Mouse (Mus musculus) embryonic facial prominence, embryonic 14.5 days (tissue): ENCODE data around the gene Trmt112. TPM values are rescaled to one million over a fixed set of nuclear protein-coding genes. Genes with fewer than 3 reads are reported as not detected.

Experiments used
- ATAC-seq: fragments of 200-750 bp; cut with Nextera tagmentation; 2 replicates; pipeline ENCODE4 v1.8.0; 2017; ENCODE audit warnings: low read depth, moderate number of reproducible peaks, moderate TSS enrichment
- DNase-seq: peaks from one replicate; pipeline ENCODE4 v3.0.0-alpha.2; 2015; ENCODE audit warnings: low spot score
- H3K27ac ChIP-seq: fragments of 300-500 bp; sonication (generic); replicated peaks from 2 replicates; pipeline ENCODE4 v1.5.1; 2014; ENCODE audit warnings: low read depth, mild to moderate bottlenecking, low read length, moderate library complexity
- H3K27me3 ChIP-seq: fragments of 300-500 bp; sonication (generic); replicated peaks from 2 replicates; pipeline ENCODE4 v1.6.1; 2014; ENCODE audit warnings: low read length; ENCODE audit not compliant: control insufficient read depth, insufficient read depth
- H3K36me3 ChIP-seq: fragments of 300-500 bp; sonication (generic); 2 replicates; pipeline ENCODE4 v1.6.1; 2014; ENCODE audit warnings: low read length, mixed read lengths; ENCODE audit not compliant: control insufficient read depth, insufficient read depth
- H3K4me1 ChIP-seq: fragments of 300-500 bp; sonication (generic); 2 replicates; pipeline ENCODE4 v1.6.1; 2014; ENCODE audit warnings: antibody characterized with exemption, low read length; ENCODE audit not compliant: control insufficient read depth, insufficient read depth
- H3K4me2 ChIP-seq: fragments of 300-500 bp; sonication (generic); 2 replicates; pipeline ENCODE4 v1.6.1; 2014; ENCODE audit warnings: low read depth, mild to moderate bottlenecking, low read length, moderate library complexity, mixed read lengths
- H3K4me3 ChIP-seq: fragments of 300-500 bp; sonication (generic); 2 replicates; pipeline ENCODE4 v1.5.1; 2014; ENCODE audit warnings: low read depth, mild to moderate bottlenecking, low read length
- H3K9ac ChIP-seq: fragments of 300-500 bp; sonication (generic); 2 replicates; pipeline ENCODE4 v1.6.1; 2014; ENCODE audit warnings: low read depth, mild to moderate bottlenecking, low read length, moderate library complexity, mixed read lengths
- H3K9me3 ChIP-seq: fragments of 300-500 bp; sonication (generic); 2 replicates; pipeline ENCODE4 v1.6.1; 2016; ENCODE audit warnings: low read length; ENCODE audit not compliant: control insufficient read depth
- WGBS: fragments of 180-500 bp; shearing (Covaris S2); extraction: QIAGEN DNeasy Blood & Tissue Kit; methylation state at CpG from one replicate; pipeline ENCODE4 v1.1.7; 2014; 5-methylcytosine and 5-hydroxymethylcytosine counted together
- polyA plus RNA-seq: library from polyadenylated mRNA; unstranded; fragments of >200 nt; fragmentation: Nextera tagmentation; extraction: Ambion mirVana; gene quantifications from 2 replicates; pipeline ENCODE4 v1.2.1, GENCODE M21; 2014

The Trmt112 gene
- polyA plus RNA-seq, 1 experiment from 2014 or later: 137 TPM

DNA sequence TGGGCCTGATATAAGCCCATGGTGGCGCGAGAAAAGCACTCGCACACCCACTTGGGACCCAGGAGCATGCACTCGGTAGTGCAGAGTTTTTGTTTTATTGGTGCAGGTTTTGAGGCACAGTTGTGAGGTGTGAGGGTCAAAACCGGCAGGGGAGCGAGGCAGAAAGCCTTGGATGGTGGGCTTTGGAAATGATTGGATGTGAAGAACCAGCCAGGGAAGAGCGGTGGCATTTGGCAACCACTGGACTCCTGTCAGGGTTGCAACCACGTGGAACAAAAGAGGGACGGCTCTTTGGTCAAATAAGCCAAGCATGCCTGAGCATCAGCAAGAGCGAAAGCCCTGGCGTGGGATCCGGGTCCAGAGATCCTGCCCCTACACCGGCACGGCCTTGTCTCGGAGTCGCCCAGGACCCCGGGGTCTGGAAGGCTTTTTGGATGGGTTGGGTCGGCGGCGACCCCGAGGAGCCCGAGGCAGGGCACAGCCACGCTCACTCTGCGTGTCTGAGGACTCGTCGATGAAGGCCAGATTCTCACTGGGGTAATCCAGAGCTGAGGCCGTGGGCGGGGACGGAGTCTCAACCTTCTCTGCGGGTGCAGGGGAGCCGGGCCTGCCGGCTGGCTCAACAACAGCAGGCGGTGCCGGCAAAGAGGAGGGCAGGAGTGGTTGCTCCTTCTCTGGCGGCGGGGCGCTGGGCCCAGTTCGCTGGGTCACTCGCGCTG is 16.3 kb downstream of the Trmt112 start:
- H3K27ac ChIP-seq: no peak overlapping the region; the same call in 1 of the 2 replicates
- ATAC-seq (no peak), DNase-seq (no peak)
- H3K4me2 ChIP-seq: peak overlapping the region; percentile 46
- peak overlapping the region; percentile 29 for H3K4me3 ChIP-seq
- peaks cover 4% of the 10 kb centered on the region for H3K4me1 ChIP-seq
- peaks cover 75% of the 10 kb centered on the region for H3K27me3 ChIP-seq
- H3K36me3 ChIP-seq: no peaks in the 10 kb centered on the region
- WGBS: 15% methylated on average over 28 of the region's 40 CpGs
- H3K9me3 ChIP-seq: no peaks in the 10 kb centered on the region
- 0 out of 2 replicates have a peak overlapping the region, but pooled peaks have one; percentile 53 for H3K9ac ChIP-seq

DNA sequence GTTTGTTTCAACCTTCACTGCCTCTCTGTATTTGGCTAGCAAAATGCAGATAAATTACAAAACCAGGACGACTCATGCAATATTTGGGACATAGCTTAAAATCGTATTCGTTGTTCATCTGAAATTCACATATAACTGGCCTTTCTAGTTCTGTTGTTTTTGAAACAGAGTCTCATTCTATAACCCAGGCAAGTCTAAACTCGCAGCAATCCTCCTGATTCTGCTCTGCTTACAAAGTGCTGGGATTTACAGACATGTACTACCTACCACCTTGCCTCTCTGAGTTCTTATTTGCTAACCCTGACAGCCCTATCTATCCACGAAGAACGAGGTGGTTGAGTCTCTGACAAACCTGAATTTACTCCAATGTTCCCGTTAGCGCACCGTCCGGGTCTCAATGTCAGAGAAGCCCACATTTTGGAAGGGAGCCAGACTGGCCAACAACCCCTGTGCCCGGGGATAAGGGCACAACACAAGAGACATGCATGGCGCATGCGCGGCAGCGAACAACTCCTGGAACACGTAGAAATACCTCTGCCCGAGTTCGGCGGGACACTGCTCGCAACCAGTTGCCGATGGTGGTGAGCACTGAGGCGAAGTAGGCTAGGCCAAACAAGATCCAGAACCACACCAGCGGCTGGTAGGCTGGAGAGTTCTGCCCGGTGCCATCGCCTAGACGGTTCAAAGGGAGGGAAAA is 17.2 kb downstream of the Trmt112 start:
- ATAC-seq (no peak), DNase-seq (peak; percentile 59)
- Histone ChIP-seq H3K36me3 (no peaks in the 10 kb centered on the region), H3K4me2 (peak overlapping the region; percentile 47), H3K9ac (peak overlapping the region; percentile 41), H3K27me3 (peaks cover 83% of the 10 kb centered on the region), H3K4me1 (peaks cover 2% of the 10 kb centered on the region; the same call in 1 of the 2 replicates), H3K4me3 (peak overlapping the region; percentile 24), H3K9me3 (no peaks in the 10 kb centered on the region), H3K27ac (peak overlapping the region; percentile 21; the same call in 1 of the 2 replicates)
- 8% methylated on average over 26 of the region's 26 CpGs for WGBS

DNA sequence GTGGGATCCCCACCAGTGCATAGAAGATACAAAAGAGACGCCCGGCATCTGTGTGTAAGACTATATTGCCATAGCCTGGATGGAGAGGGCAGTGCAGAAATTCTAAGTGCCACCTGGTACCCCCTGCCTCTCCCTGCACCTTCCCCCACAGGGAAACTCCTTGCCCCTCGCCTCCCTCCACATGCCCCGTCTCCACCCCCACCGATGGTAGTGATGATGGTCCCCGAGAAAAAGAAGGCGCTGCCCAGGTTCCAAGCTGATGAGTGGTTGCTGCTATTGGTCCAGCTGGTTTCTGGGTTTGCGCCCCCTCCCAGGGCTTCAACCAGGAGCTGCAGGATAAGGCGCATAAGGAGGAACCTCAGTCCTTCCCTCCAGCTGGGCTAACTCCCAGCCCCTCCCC is 18.6 kb downstream of the Trmt112 start:
- Histone ChIP-seq H3K4me2 (peak overlapping the region; percentile 47; the same call in 1 of the 2 replicates), H3K27ac (no peak overlapping the region), H3K36me3 (no peaks in the 10 kb centered on the region), H3K9me3 (no peaks in the 10 kb centered on the region), H3K4me3 (peak overlapping the region; percentile 24; the same call in 1 of the 2 replicates), H3K4me1 (peaks cover 2% of the 10 kb centered on the region; the same call in 1 of the 2 replicates), H3K27me3 (peaks cover 93% of the 10 kb centered on the region), H3K9ac (no peak overlapping the region)
- no peak for ATAC-seq
- 17% methylated on average over 7 of the region's 9 CpGs for WGBS
- DNase-seq: no peak

DNA sequence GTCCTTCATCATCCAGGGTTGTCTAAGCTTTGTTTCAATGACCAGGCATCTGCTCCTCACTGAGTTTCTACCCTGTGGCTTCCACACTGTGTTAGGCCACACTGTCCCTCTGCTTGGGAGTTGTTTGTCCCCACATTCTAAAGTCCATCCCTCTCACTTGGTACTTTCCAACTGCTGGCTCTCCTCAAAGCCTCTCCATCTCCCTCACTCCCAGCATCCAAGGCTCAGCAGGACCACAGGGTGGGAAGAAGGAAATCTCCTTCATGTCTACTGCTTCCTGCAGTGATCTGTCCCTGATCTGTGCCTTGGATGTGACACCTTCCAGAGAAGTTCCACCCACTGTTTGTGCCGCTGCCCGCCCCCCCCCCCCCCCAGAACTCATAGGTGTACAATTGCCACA is 21.5 kb downstream of the Trmt112 start:
- H3K27ac ChIP-seq: no peak overlapping the region
- no peaks in the 10 kb centered on the region for H3K9me3 ChIP-seq
- ATAC-seq (no peak), DNase-seq (no peak)
- no peak overlapping the region for H3K4me2 ChIP-seq
- H3K4me3 ChIP-seq: no peak overlapping the region
- H3K9ac ChIP-seq: no peak overlapping the region
- peaks cover 93% of the 10 kb centered on the region for H3K27me3 ChIP-seq
- peaks cover 6% of the 10 kb centered on the region; the same call in 1 of the 2 replicates for H3K4me1 ChIP-seq
- WGBS: 0% methylated on average over 1 of the region's 2 CpGs
- H3K36me3 ChIP-seq: no peaks in the 10 kb centered on the region

DNA sequence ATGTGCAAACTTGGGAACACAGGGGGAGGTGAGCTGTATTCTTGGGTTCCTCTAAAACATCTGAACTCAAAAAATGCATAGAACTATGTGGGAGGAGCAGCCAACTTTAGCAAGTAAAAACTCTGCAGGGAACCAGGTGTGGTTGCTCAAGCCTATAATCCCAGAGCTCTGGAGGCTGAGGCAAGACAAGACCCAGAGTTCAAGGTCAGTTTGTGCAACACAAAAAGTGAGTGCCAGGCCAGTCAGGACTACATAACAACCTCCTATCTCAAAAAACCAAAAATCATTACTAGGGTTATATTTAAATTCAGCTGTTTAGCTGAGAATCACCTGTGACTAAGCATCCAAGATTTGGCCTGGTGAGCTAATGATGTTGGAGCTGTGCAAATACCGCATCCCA is 22.5 kb downstream of the Trmt112 start:
- no peak overlapping the region for H3K27ac ChIP-seq
- H3K27me3 ChIP-seq: peaks cover 87% of the 10 kb centered on the region
- DNase-seq: no peak
- H3K4me3 ChIP-seq: no peak overlapping the region
- 64% methylated on average over 1 of the region's 1 CpGs for WGBS
- ATAC-seq: no peak
- H3K36me3 ChIP-seq: no peaks in the 10 kb centered on the region
- H3K9me3 ChIP-seq: no peaks in the 10 kb centered on the region
- H3K9ac ChIP-seq: no peak overlapping the region
- peaks cover 6% of the 10 kb centered on the region; the same call in 1 of the 2 replicates for H3K4me1 ChIP-seq
- no peak overlapping the region for H3K4me2 ChIP-seq

DNA sequence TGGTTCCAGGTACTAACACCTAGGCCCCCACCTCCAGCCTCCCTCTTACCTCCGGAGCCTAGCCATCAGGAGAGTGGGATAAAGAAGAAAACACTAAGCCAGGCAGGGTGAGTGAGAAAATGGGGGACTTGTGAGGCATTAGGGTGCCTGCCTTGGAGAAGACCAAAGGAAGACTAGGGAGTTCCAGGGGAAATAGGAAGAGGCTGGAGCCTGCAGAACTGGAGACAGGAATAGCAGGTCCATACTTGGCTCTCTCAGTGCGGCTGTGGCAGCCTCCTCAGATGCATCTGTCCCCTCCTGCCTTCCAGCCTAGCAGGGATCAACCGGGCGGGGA is 23.6 kb downstream of the Trmt112 start:
- 24% methylated on average over 4 of the region's 4 CpGs for WGBS
- peak overlapping the region; percentile 61 for H3K4me2 ChIP-seq
- H3K27ac ChIP-seq: no peak overlapping the region
- no peak overlapping the region for H3K9ac ChIP-seq
- no peaks in the 10 kb centered on the region for H3K9me3 ChIP-seq
- H3K4me1 ChIP-seq: peaks cover 6% of the 10 kb centered on the region; the same call in 1 of the 2 replicates
- H3K4me3 ChIP-seq: peak overlapping the region; percentile 37
- no peaks in the 10 kb centered on the region for H3K36me3 ChIP-seq
- DNase-seq (no peak), ATAC-seq (no peak)
- H3K27me3 ChIP-seq: peaks cover 76% of the 10 kb centered on the region

DNA sequence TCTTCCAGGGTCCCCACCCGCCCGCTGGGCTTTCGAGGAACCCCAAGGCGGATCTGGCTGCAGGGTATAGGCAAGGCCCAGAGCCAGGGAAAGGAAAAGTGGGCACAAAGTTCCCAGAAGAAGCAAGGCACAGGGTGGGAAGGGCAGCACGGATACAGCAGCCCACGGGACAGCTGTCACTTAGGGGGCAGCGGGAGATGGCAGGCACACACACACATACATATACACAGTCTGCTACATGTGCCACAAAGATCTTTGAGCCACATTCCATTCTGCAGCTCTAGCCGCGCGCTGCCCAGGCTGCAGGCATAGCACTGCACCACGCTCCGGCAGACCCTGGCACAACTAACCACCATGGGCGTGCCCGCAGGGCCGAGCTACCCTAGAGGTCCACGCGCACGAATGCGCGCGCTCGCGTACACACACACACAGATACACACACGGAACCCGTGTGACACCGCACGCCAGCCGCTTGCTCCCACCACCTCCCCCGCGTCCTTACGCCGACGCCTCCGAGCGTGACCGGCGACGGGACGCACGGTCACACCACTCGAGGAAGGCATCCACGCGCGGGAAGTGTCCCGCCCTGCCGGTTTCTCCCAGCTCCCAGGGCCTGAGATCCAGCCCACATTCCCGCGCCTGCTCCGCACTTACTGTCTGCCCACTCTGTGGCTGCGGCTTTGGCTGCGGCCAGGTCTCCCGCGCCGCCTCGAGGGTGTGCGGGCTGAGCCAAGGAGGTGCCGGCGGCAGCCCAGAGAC is 24.1 kb downstream of the Trmt112 start:
- peak overlapping the region; percentile 52 for H3K9ac ChIP-seq
- peak overlapping the region; percentile 37 for H3K4me3 ChIP-seq
- H3K4me1 ChIP-seq: peaks cover 6% of the 10 kb centered on the region; the same call in 1 of the 2 replicates
- DNase-seq (peak; percentile 39), ATAC-seq (peak; percentile 70)
- no peak overlapping the region for H3K27ac ChIP-seq
- WGBS: 4% methylated on average over 39 of the region's 58 CpGs
- peak overlapping the region; percentile 61 for H3K4me2 ChIP-seq
- peaks cover 72% of the 10 kb centered on the region for H3K27me3 ChIP-seq
- H3K36me3 ChIP-seq: no peaks in the 10 kb centered on the region
- H3K9me3 ChIP-seq: no peaks in the 10 kb centered on the region

DNA sequence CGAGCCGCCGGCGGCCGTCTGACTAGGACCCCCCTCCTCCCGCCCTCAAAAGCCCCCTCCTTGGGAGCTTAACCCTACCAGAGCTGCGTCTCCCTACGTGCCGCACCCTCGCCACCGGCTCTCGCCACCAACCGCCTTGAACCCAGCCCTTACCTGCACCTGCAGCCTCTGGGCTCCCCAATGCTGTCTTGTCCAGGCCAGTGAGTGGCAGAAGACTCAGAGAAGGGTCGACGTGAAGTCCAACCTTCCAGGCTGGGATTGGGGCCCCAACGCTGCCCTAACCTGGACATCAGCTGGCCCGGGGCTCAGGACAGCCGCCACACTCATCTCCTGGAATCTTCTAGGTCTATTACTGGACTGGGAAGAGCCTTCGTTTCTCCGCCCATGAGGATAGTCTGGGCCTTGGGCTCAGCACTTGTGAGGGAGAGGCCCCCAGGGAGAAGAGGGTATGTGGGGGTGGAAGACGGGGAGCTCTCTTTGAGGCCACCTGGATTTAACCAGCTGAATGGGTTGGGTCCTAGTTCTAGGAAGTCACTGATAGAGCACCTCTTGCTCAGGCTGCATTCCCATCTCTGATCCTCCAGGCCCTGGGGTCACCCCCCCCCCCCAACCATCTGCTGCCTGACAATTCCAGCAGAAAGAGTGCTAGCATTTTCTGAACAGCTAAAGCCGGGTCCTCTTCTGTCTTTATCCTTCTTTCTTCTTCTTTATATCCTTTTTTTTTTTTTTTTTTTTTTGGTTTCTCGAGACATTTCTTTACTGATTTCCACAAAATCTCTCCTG is 24.9 kb downstream of the Trmt112 start, which contains the start of gene Kcnk4:
Gene Kcnk4 (minus strand): TSS at position 321 of the 783 bp plus-strand sequence.
- Histone ChIP-seq H3K4me3 (peak within 1 kb of the TSS; percentile 37), H3K4me2 (peak within 1 kb of the TSS; percentile 61), H3K4me1 (peaks cover 6% of the 10 kb centered on the region; the same call in 1 of the 2 replicates), H3K27ac (no peak within 1 kb of the TSS), H3K9ac (peak within 1 kb of the TSS; percentile 52), H3K9me3 (no peaks in the 10 kb centered on the region), H3K27me3 (peaks cover 64% of the 10 kb centered on the region), H3K36me3 (no peaks in the 10 kb centered on the region)
- no peak for ATAC-seq
- WGBS: 11% methylated on average over 17 of the region's 23 CpGs
- DNase-seq: no peak
